Mouse (Mus musculus) layer of hippocampus, postnatal 25 days (tissue): ENCODE measurements around the gene Bpifb3. TPM values are rescaled to one million over a fixed set of nuclear protein-coding genes. Genes with fewer than 3 reads are reported as not detected.

Source experiments
- total RNA-seq, 2 experiments: library from RNA; stranded (reverse); gene quantifications; 2 replicates each; pipeline ENCODE4 v1.2.3; 2021

Bpifb3 gene
- total RNA-seq, 2 experiments from 2014 or later: not detected

Other genes with a start within 250 kb of the Bpifb3 start
- gene Dnmt3c, start 221.6 kb upstream of the Bpifb3 start, total RNA-seq: under 1 TPM in 1 of 2 experiments, not detected in 1; 0.23 TPM
- 10 to 100 TPM; 82.2 to 89.2 TPM for gene Mapre1, start 177.0 kb upstream of the Bpifb3 start, total RNA-seq
- under 1 TPM; 0.12 to 0.19 TPM for gene Efcab8, start 138.3 kb upstream of the Bpifb3 start, total RNA-seq
- not detected for gene Sun5, start 47.1 kb upstream of the Bpifb3 start, total RNA-seq
- gene Bpifb2, start 43.2 kb upstream of the Bpifb3 start, total RNA-seq: not detected
- not detected for gene Bpifb6, start 17.8 kb upstream of the Bpifb3 start, total RNA-seq
- not detected for gene Bpifb4, start 20.0 kb downstream of the Bpifb3 start, total RNA-seq
- gene Bpifa6, start 56.7 kb downstream of the Bpifb3 start, total RNA-seq: not detected
- gene Bpifa2, start 90.0 kb downstream of the Bpifb3 start, total RNA-seq: not detected
- not detected for gene Bpifa3, start 212.1 kb downstream of the Bpifb3 start, total RNA-seq
- gene Bpifa1, start 224.7 kb downstream of the Bpifb3 start, total RNA-seq: not detected
- gene Bpifa5, start 244.4 kb downstream of the Bpifb3 start, total RNA-seq: not detected